Comparison of ENCODE assay signal across 9 mouse cellular contexts in genomic region chr5:21144506-21145169, GRCm38 (mm10). TPM values are rescaled to one million over a fixed set of nuclear protein-coding genes. Genes with fewer than 3 reads are reported as not detected.
A peak's percentile ranks its signal among the peaks of the same experiment; 100 is the strongest.
DNase-seq lines count a peak whose midpoint lies in the region; ATAC-seq and TF ChIP-seq lines count a peak whose summit lies in the region.
"Had no signal": no experiment of that assay in that cellular context is flagged by ENCODE, and none has a peak within 500 bp of the region (broad histone marks: within the 10 kb centered on the region; RNA-seq: fewer than 3 reads in every experiment).

No protein-coding gene starts in this region.

- DNase-seq in NIH3T3 (ENCODE audit: low read depth) = peak; percentile 81
- DNase-seq in brain, embryonic 14.5 days (ENCODE audit: low read depth) = peak; percentile 39
- DNase-seq in heart, adult 9 months (ENCODE audit: low spot score in 2 of 2) = peak; percentile 81 to 92
- DNase-seq in lung, postnatal 25 days (ENCODE audit: low spot score) = peak; percentile 63
- no peak for DNase-seq in layer of hippocampus, adult 2 months (ENCODE audit: low spot score in 2 of 2)
- DNase-seq in cerebellum, adult 11-12 months = no peak

- TF ChIP-seq CTCF in brain, embryonic 14.5 days (IDR thresholded peaks at IDR 0.05; ENCODE audit: borderline replicate concordance, extremely low read depth, insufficient read depth, insufficient read length) = no peak
- no peak for TF ChIP-seq CTCF in layer of hippocampus, adult 2 months (conservative IDR thresholded peaks at IDR 0.05)

- H3K9ac ChIP-seq in kidney, embryonic 15.5 days = no peak overlapping the region
- H3K9ac ChIP-seq: neural tube, embryonic 12.5 days had no signal

- H3K9me3 ChIP-seq in kidney, embryonic 15.5 days (replicated peaks) = no peaks in the 10 kb centered on the region
- H3K9me3 ChIP-seq: neural tube, embryonic 12.5 days had no signal

- TF ChIP-seq POLR2A in brain, embryonic 14.5 days (IDR thresholded peaks at IDR 0.05; ENCODE audit: borderline replicate concordance, extremely low read depth, insufficient read depth, insufficient read length, poor library complexity, severe bottlenecking) = no peak

- peak; percentile 96 for ATAC-seq in kidney, embryonic 15.5 days (replicated peaks; ENCODE audit: low FRiP score)
- no peak for ATAC-seq in cerebellum, adult (ENCODE audit: insufficient number of reproducible peaks, low FRiP score, low TSS enrichment)

- H3K36me3 ChIP-seq in kidney, embryonic 15.5 days = no peaks in the 10 kb centered on the region
- H3K36me3 ChIP-seq: neural tube, embryonic 12.5 days had no signal

- H3K27ac ChIP-seq in kidney, embryonic 15.5 days = peak overlapping the region; percentile 61
- no peak overlapping the region for H3K27ac ChIP-seq in layer of hippocampus, adult 2 months
- H3K27ac ChIP-seq: neural tube, embryonic 12.5 days had no signal

- H3K4me2 ChIP-seq in kidney, embryonic 15.5 days = no peak overlapping the region
- H3K4me2 ChIP-seq: neural tube, embryonic 12.5 days had no signal

- H3K4me3 ChIP-seq in kidney, embryonic 15.5 days (replicated peaks) = no peak overlapping the region
- no peak overlapping the region for H3K4me3 ChIP-seq in layer of hippocampus, adult 2 months
- H3K4me3 ChIP-seq: neural tube, embryonic 12.5 days had no signal

- peaks cover 7% of the 10 kb centered on the region for H3K4me1 ChIP-seq in kidney, embryonic 15.5 days
- H3K4me1 ChIP-seq: neural tube, embryonic 12.5 days had no signal

- WGBS in kidney, embryonic 15.5 days = 9% methylated on average over 8 of the region's 8 CpGs

- no peaks in the 10 kb centered on the region for H3K27me3 ChIP-seq in kidney, embryonic 15.5 days
- H3K27me3 ChIP-seq: neural tube, embryonic 12.5 days had no signal

RNA-seq across cellular contexts. Expression of gene Gsap, which starts 41.4 kb away (rescaled TPM):
- polyA plus RNA-seq in brain, embryonic 14.5 days (2012; rRNA removed) = 9.2 and 10.4 TPM in 2 replicates
- 1.6 and 2.0 TPM in 2 replicates for polyA plus RNA-seq in kidney, embryonic 15.5 days (2015; fragmentation: Nextera tagmentation; extraction: Ambion mirVana)
- total RNA-seq in layer of hippocampus, adult 2 months (2021) = 1 to 10 TPM; 7.3 to 9.0 TPM

Comparison
In these comparisons a context has a peak if more than half of its experiments do, and no peak if none do; other contexts are left out.
1. DNase-seq: peak in NIH3T3 (single experiment), brain, embryonic 14.5 days (single experiment), heart, adult 9 months (2 of 2) and lung, postnatal 25 days (single experiment); none in layer of hippocampus, adult 2 months (0 of 2) and cerebellum, adult 11-12 months (single experiment).